Mouse (Mus musculus): Measurements from ENCODE around the gene Hoxd11.

The Hoxd11 gene

DNA sequence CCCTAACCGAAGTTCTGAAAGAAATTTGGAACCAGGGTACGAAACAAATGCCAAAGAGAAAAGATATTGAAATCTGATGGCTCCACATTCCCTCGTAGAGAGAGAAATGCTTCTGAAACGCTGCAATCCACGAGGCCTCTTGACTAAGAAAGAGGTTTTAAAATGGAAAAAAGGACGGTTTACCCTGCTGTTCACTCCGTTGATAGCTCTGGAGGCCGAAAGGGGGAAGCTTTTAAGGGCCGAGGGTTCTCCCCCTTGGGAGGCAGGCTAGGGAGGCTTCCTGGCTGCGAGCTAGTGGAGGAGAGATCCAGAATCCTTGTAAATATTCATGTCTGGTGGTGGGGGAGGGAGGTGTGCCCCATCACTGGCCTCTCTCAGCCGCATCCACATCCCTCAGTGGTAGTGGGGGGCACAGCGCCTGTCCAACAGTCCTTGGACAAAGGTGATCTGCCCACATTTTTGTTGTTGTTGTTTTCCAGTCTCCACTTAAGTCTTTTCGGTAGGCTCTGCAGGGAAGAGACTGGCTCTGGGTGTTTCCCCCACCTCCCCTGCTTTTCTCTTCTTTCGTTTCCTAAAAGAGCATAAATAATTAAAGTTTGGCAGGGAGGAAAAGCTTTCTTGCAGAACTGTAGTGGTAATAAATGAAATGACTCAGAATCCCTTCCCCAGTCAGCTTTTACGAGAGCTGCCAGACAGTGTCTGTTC lies at the start of gene Hoxd11:
Gene Hoxd11, plus strand, starts transcription at position 667 of the 705 bp plus-strand sequence.
- no peak for DNase-seq (ENCODE audit: low read depth)

DNA sequence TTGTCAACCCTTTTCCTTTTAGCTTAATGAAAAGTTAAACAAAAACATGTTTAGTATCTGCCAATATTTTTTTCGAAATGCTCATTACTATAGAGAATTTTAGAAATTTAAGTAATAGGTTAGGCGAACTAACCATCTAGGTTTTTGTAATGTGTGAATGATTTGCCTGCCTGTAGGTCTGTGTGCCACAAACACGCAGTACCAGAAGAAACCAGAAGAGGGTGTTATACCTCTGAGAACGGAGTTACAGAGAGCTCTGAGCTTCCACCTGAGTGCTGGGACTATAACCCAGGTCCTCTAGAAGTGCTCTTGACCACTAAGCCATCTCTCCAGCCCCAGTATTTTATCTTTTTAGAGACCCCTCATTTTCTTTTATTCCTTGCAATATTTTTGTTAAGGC lies 43.9 kb upstream of the Hoxd11 start:
- DNase-seq (ENCODE audit: low read depth): no peak

DNA sequence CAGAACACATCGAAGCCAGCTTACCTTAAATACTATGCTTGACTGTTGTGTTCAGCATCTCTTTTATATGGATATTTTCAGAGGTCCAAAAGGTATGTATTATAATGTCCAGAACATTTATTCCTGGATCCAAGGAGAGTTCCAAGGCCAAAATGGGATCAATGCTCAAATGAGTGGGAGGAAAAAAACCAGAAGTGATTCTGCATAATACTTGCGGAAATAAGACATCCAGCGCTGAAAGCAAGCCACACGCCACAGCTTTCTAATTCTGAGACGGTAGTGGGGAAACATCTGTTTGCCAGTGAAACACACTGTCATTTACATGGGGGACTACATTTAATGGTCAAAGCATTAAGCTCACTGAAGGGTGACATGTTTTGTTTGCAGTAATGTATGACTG lies 36.9 kb upstream of the Hoxd11 start:
- DNase-seq (ENCODE audit: low read depth): no peak

DNA sequence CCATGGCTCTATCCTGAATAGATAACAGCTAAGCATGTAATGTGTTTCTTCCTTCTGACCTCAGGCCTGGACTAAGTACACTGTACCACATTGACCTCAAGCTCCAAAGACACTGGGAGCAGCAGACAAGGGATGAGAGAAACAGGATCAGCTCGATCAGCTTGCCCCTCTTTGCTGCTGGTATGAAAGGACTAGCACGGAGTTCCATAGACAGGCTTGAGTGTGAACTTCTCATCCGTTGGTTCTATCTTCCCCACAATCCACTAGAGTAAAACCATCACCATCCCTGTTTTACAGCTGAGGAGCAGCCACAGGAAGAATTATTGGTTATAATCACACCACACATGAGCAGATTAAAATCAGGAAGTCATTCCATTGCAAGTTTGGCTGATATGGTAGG lies 33.7 kb upstream of the Hoxd11 start:
- DNase-seq (ENCODE audit: low read depth): no peak

DNA sequence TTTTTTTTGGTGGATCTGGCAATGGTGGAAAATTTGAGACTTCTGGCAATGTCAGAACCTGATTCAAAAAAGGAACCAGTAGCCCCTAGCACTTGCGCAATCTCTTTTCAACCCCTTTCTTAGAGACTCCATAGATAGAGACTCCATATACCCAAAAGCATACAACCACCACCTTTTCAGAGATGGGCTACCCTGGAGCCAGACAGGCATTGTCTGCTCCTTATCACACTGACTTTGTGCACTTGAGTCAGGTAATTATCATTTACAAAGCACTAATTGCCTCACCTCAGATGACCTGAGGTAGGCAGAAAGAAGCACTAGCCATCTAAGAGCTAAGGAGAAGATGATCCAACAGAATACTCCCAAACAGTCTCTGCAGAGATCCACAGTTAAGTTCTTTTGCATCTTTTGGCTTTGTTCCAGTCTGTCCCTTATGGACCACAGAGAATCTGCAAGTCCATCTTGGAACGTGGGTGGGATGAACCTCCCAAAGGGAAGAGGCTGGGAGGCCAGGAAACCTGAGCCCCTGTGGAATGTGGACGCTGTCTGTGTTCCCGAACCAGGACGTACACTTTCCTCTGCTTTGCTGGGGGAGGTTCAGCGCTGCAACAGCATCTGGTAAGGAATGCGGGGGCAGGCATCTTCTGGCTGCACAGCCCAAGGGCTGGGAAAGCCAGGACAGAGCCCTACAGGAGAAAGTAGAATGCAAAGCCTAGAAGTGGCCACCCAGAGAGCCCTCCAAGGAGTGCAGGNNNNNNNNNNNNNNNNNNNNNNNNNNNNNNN lies 32.1 kb upstream of the Hoxd11 start:
- no peak for DNase-seq (ENCODE audit: low read depth)

DNA sequence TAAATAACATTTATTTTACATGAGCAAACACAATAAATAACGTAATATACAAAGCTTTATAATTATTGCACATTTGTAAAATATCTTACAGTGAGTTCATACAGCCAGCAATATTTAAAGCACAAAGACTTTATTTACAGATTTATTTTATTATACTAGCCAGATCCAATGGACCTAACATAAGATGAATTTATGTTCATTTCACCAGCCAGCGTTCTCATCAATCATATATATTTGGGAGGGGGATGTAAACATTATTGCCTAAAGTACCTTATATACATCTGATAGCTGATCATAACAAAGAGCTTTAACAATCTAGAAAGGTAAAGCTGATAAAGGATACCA lies 26.4 kb upstream of the Hoxd11 start:
- no peak for DNase-seq (ENCODE audit: low read depth)

DNA sequence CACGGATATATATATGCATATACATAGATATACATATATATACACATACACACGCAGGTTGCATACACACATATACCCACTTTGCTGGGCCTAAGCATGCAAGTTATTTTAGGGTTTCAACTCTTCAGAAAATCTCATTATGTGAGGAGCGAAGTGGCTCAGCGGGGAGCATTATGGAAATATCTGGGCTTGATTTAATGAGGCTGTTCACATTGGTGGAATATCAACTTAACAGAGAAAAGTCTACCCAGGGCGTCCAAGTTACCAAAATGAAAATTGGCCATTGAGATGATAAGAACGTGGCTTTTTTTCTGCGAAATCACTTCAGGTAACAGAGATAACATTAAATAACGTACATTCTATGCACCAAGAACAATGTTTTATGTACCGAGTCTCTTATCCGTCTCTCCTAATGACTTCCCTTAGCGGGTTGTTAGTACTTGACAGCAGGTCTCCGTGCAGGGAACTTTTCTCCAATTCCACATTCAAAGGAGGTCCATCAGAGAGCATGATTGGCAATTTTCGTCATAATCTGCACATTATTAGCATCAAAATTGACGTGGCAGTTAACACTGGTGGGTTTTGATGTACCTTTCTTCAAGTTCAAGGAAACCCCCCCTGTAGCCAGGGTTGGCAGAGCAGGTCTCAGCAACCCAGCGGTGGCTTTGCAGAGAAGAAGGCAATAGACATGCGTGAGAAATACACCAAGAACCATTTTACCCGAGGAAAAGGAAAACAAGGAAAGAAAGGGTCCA lies 25.4 kb upstream of the Hoxd11 start:
- no peak for DNase-seq (ENCODE audit: low read depth)

DNA sequence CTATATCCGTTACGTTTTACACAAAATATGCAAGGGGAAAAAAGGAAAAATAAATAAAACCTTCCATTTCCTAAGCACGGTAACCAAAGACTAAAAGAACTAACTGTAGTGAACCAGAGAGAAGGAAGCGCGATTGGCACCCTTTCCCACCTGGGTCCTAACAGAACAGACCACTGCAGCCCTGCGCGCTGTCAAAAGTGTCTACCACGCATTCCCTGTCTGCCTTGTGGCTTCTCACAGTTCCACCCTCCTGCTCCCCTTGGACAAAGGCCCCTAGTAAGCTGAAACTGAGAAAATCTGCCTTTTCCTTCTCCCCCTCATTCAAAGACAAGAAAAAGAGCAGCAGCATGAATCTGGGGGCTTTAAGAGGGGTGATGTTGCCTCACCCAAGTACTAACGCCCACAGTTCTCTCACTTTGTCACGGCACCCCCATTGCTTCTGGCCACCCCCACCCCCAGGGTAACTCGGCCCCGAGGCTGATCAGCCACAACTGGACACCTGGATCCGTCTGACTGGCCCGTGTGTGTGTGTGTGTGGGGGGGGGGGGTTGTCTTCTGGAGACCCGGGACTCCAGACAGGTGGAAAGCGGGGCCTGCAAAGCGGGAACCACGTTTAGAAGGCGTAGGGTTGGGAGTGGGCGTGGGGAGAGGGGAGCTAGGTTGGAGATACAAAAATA lies 24.5 kb upstream of the Hoxd11 start:
- no peak for DNase-seq (ENCODE audit: low read depth)

DNA sequence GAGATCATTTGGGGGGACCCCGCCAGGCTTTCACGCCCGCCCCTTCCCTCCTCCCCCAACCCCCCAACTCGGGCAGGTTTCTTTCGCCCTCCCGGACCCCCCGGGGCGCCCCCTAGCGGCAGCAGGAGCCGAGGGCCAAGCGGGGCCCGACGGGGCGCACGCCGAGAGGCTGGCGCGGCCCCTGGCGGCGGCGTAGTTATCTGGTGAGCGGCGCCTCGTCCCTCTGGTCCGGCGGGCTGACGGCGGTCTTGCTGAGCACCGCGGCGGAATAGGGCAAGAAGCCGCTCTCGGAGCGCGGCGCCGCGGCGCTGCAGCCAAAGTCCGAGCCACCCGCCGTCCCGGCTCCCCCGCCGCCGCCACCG lies 24.0 kb upstream of the Hoxd11 start:
- no peak for DNase-seq (ENCODE audit: low read depth)

DNA sequence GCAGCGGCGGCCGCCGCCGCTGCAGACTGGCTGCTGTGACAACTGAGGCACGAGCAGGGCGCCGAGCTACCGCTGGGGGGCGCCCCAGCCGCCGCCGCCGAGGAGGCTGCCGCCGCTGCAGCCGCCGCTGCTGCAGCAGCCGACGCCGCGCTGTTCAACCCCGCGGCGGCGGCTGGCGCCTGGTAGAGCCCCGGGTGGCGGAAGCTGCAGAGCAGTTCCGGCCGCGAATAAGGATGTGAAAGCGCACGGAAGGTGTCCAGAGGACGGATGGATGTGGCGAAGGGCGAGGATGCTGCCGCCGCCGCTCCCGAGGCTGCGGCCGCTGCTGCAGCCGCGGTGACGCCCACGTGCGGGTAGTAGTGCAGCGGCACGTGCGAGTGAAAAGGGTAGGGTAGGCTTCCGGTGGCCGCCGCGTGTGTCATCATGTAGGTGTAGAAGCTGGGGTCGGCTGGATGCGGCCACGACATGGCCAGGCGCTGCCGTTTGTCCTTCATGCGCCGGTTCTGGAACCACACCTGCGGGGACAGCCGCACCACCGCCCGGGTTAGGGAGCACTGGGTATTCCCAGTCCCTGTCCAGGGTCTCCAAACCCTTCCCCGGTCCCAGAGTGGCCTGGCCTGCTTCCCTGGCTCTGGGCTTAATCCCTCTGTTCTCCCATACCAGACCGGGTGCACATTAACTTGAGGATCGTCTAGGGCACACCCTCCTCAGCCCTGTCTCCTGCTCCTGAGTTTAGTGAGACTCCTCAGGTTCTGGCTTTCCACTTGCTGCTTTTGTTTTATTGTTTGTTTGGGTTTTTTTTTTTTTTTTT lies 23.3 kb upstream of the Hoxd11 start:
- peak; percentile 56 for DNase-seq (ENCODE audit: low read depth)

DNA sequence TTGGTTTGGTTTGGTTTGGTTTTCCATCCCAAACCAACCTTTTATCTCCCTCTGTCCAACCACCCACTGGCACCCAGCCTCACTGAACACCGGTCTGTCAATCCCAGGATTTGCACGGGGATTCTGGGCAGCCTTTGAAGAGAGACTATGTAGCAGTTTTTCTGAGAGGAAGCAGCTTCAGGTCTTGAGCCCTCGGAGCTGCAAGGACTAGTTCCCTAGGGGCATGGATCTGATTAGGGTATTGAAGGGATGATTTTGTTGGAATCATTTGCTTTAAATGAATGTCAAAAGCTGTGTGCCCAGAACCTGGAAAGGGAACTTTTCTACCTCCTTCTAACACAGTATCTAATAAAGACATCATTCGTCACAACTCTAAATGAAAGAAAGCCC lies 22.7 kb upstream of the Hoxd11 start:
- no peak for DNase-seq (ENCODE audit: low read depth)

DNA sequence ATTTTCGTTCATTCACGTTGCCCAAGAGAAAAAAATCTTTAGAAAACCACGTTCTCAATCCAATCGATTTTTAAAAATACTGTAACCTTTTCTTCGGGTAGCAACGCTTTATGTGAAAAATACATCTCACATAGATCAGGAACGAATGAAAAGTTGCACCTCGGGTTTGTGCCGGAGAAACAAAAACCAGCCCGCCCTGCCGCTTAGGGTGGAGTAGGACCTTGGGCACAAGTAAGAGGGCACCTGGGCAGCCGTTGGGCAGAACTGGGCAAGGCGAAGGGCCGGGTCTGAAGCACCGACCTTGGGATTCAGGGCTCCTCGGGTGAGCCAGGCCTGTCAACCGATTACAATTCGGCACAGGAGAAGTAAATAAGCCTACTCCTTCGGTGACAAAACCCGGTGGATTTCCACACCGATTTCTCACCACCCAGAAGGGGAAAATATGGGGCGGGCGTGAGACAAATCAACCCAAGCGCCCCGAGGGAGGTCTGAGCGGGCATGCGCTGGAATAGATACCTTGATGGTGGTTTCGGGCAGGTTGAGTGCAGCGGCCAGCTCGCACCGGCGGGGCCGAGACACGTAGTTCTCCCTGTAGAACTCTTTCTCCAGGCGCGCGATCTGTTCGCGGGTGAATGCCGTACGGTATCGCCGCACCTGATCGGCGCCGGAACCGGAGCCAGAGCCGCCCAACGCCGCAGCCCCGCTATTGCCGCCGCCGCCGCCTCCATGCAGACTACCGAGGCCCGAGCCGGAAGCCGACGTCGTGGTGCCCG lies 21.9 kb upstream of the Hoxd11 start:
- peak; percentile 43 for DNase-seq (ENCODE audit: low read depth)

DNA sequence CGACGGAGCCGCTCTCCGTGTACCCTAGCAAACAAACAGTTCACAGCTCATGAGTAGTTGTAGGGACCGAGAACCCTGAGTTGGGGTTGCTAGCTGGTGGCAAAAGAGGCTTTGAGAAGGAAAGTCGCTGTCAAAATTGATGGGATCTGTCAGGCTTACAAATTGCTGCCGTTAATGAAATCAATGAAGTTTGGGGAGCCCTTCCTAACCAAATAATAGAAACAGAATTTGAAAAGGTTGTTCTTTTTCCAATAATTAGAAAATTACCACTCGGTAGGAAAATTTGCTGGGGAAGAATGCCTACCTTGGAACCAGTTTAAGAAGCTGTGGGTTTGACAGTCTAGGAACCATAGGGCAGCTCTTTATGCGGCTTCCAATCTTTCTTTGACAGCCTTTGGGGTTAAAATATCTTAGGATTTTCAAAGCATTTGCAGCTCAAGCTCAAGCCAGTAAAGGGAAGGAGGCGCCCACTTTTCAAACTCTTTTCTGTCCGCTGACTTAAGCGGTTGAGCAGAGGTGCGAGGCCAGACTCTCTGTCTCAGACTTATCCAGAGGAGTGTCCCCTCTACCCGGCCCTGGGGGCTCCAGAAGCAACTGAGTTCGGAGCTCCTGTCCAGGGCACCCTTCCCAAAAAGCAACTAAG lies 21.2 kb upstream of the Hoxd11 start:
- no peak for DNase-seq (ENCODE audit: low read depth)

DNA sequence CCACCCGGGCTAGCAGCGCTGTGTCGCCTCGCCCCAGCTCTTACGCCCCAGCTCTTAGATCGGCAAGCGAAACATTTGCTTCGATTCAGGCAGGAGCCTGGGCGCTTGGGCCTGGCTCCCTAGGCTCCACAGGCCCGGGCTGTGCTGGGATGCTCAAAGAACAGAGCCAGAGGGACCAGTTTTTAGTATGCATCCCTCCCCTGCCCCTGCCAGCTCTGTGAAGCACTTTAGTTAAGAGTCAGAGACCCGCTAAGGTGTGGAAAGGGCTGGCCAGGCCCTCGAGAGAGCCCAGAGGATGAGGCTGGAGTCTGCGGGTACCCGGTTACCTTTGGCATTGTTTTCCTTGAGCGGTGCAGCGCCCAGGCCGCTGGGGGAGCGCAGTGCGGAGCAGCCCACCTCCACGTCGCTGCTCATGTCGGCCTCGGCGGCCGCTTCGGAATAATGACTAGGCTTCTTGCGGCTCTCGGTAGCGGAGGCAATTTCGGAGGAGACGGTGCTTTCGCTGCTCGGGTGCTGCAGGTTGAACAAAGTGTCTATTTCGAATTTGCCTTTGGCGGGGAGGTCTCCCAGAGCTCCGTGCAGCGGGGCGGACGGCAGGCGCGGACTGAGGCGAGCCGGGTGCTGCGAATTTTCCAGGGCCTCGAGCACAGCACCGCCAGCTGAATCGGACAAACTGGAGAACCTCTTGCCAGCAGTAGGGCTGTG lies 20.5 kb upstream of the Hoxd11 start:
- no peak for DNase-seq (ENCODE audit: low read depth)

DNA sequence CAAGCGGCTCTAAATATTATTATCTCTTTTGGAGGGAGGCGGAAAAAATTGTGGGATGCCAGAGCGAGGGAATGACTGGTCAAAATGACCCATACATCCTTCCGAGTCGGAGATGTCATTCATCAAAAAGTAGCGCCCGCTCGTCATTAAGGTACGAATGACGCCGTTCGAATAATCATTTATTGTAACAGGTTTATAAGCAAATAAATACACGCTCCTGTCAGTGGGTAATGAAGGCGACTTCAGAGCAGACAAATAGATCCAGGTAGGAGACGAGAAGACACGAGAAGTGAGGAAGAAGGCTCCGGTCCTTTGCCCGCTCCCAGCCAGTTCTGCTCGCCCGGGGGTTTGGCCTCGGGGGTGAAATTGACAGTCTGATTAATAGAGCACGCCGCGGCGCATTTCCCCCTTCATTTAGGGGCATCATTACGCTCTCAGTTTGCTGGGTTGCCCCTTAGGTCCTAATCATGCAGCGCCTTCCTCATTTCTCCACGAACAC lies 19.8 kb upstream of the Hoxd11 start, which contains the start of gene Evx2:
Gene Evx2, minus strand, starts transcription at position 51 of the 499 bp plus-strand sequence.
- no peak for DNase-seq (ENCODE audit: low read depth)

DNA sequence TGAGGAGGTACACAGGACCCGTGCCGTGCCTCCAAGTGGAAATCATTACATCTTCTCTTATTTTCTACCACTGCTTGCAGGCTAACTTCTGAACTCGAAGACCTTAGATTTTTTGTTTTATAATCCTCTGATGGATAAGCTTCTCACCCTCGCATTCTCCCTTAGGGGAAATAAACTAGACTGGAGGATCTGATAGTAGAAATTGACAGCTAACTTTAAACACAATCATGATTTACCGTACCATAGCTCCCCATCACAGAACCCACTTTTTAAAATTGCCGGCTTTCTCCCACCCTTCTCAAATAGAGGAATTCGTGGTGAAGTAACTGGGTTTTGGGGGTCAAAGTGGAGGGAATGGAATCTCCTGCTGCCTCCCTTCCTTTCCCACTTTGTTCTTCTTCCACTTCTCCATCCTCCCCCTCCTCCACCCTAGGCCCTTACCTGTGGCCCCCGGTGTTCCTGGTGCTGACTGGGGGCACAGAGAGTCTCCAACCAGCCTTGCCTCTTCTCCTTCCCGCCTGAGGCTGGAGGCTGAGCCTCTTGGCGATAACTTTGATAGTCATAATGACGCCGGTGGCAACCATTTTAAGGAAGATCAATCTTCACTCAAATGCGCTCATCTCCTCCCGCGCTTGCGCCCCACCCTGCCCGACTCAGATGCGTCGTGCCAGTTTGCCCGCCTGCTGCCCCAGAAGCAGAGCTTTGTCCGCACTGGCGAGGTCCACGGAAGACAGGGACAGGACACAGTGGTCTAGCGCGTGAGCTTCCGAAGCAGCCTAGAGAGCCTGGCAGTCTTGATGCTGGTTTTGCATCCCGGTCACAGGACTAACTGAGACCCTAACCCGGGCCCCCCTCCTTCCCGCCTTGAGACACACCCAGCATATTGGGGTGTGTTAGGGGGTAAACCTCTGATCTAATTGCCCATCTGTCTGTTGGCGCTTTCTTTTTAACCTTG lies 18.7 kb upstream of the Hoxd11 start:
- no peak for DNase-seq (ENCODE audit: low read depth)

DNA sequence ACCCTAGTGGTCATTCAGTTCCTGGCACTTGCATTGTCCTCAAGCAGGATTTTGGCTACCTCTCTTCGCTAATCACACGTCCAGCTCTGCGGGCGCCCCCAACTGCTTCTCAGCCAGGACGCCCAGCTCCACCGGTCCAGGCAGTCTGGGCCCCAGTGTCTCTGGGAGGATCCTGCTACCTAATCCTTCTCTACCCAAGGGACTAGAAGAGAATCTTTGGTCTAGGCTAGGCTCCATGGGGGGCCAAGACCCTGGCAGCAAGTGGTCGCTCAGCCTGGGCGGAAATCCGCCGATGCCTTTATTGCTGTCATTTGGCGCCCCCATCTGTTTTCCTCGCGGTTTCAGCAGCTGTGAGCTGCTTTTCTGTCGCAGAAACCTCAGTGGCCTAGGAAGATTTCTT lies 17.7 kb upstream of the Hoxd11 start:
- no peak for DNase-seq (ENCODE audit: low read depth)

DNA sequence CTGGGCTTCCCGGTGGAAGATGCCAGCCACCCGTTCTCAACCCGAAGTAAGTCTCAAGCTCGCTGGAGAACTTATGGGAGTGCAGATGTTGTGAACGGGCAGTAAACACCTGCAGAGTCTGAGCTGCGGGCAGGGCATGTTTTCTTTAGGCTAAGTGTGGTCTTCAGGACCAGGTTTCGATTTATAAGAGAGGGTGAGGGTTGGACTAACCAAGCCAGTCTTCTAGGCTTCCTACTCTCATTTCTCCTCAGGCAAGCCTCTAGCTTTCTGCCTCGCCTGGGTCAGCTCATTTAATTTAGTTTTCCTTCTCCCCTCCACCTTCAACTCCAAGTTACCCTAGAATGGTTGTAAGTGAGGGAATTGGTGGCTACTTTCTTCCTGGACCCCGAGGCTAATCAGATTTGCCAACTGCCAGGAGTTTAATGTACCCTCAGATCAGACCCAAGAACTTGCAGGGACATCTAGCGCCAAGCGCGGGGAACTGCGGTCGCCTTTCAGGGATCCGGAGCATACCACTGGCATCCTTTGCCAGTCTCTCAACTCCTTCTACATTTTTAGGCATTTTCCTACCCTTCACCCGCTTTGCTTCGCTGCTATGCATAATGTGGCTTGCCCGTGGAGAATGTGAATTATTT lies 15.9 kb upstream of the Hoxd11 start:
- no peak for DNase-seq (ENCODE audit: low read depth)
